Mouse (Mus musculus) MEL (cell line): ENCODE measurements around the gene 1700010B08Rik.

Experiments
- CHD1 ChIP-seq: IDR thresholded peaks from 2 replicates; pipeline ENCODE4 v1.6.1; 2012; ENCODE audit warnings: low read depth, mild to moderate bottlenecking, inconsistent platforms, low read length, improper control_type of control experiment
- CHD2 ChIP-seq: IDR thresholded peaks from 2 replicates; pipeline ENCODE4 v1.6.1; 2011; ENCODE audit warnings: low read length, improper control_type of control experiment
- E2F4 ChIP-seq: IDR thresholded peaks from 2 replicates; pipeline ENCODE4 v1.6.1; 2011; ENCODE audit warnings: low read depth, low read length, improper control_type of control experiment, borderline replicate concordance
- ELF1 ChIP-seq: IDR thresholded peaks from 2 replicates; pipeline ENCODE4 v1.6.1; 2014; ENCODE audit warnings: low read depth, mild to moderate bottlenecking, inconsistent platforms, low read length, improper control_type of control experiment, moderate library complexity
- EP300 ChIP-seq, 2 experiments: IDR thresholded peaks; 2 replicates each; pipeline ENCODE4 v1.6.1; 2011; ENCODE audit warnings: improper control_type of control experiment in 2 of 2, low read length in 2 of 2, low read depth in 1 of 2, mild to moderate bottlenecking in 1 of 2
- GABPA ChIP-seq: IDR thresholded peaks from 2 replicates; pipeline ENCODE4 v1.6.1; 2012; ENCODE audit warnings: low read depth, mild to moderate bottlenecking, inconsistent platforms, low read length, improper control_type of control experiment, moderate library complexity
- GATA1 ChIP-seq: IDR thresholded peaks from 2 replicates; pipeline ENCODE4 v1.6.1; 2011; ENCODE audit warnings: low read depth, low read length, improper control_type of control experiment
- MAX ChIP-seq: IDR thresholded peaks from 2 replicates; pipeline ENCODE4 v1.6.1; 2011; ENCODE audit warnings: low read length, improper control_type of control experiment
- MYC ChIP-seq: IDR thresholded peaks from 2 replicates; pipeline ENCODE4 v1.6.1; 2011; ENCODE audit warnings: low read depth, mild to moderate bottlenecking, low read length, improper control_type of control experiment, moderate library complexity
- NELFE ChIP-seq: IDR thresholded peaks from 2 replicates; pipeline ENCODE4 v1.6.1; 2011; ENCODE audit warnings: low read depth, low read length, improper control_type of control experiment
- POLR2A ChIP-seq, 2 experiments: IDR thresholded peaks; 2 replicates each; pipeline ENCODE4 v1.6.1; 2011 to 2012; ENCODE audit warnings: low read length in 2 of 2, mild to moderate bottlenecking in 2 of 2, control low read depth in 1 of 2, improper control_type of control experiment in 1 of 2, low read depth in 1 of 2, moderate library complexity in 1 of 2; ENCODE audit not compliant: control insufficient read depth in 1 of 2, insufficient read depth in 1 of 2, poor library complexity in 1 of 2
- TCF12 ChIP-seq: IDR thresholded peaks from 2 replicates; pipeline ENCODE4 v1.6.1; 2014; ENCODE audit warnings: low read depth, mild to moderate bottlenecking, inconsistent platforms, low read length, improper control_type of control experiment, moderate library complexity
- USF1 ChIP-seq: IDR thresholded peaks from 2 replicates; pipeline ENCODE4 v1.6.1; 2014; ENCODE audit warnings: low read depth, mild to moderate bottlenecking, inconsistent platforms, low read length, improper control_type of control experiment, moderate library complexity
- ZNF384 ChIP-seq: IDR thresholded peaks from 2 replicates; pipeline ENCODE4 v1.6.1; 2012; ENCODE audit warnings: low read depth, mild to moderate bottlenecking, inconsistent platforms, low read length, improper control_type of control experiment

GRCm38 (mm10) chr2:173710193-173710592 is 9.0 kb upstream of the 1700010B08Rik start:
- TF ChIP-seq GATA1 (no peak), ELF1 (no peak), POLR2A (IDR thresholded peaks at IDR 0.05; ENCODE audit: control insufficient read depth in 1 of 2, insufficient read depth in 1 of 2, low read depth in 1 of 2, low read length in 2 of 2, poor library complexity in 1 of 2) (no peak), ZNF384 (no peak), CHD2 (no peak), NELFE (no peak), EP300 (IDR thresholded peaks at IDR 0.05; ENCODE audit: low read depth in 1 of 2, low read length in 2 of 2) (no peak), CHD1 (no peak), MAX (no peak), E2F4 (no peak), GABPA (no peak), TCF12 (no peak), MYC (no peak), USF1 (no peak)
